Mouse (Mus musculus) forebrain, embryonic 16.5 days (tissue): ENCODE results near the gene Tpx2. TPM values are rescaled to one million over a fixed set of nuclear protein-coding genes. Genes with fewer than 3 reads are reported as not detected.

Experiments used
- ATAC-seq: fragments of 200-750 bp; cut with Nextera tagmentation; 2 replicates; pipeline ENCODE4 v1.8.0; 2017; ENCODE audit warnings: mild to moderate bottlenecking, moderate library complexity
- H3K27ac ChIP-seq: fragments of 300-500 bp; sonication (generic); 2 replicates; pipeline ENCODE4 v1.5.1; 2014; ENCODE audit warnings: low read length, control low read depth
- H3K27me3 ChIP-seq: fragments of 300-500 bp; sonication (generic); replicated peaks from 2 replicates; pipeline ENCODE4 v1.6.1; 2014; ENCODE audit warnings: low read length; ENCODE audit not compliant: control insufficient read depth, insufficient read depth
- H3K36me3 ChIP-seq: fragments of 300-500 bp; sonication (generic); 2 replicates; pipeline ENCODE4 v1.6.1; 2014; ENCODE audit not compliant: control insufficient read depth, insufficient read depth
- H3K4me1 ChIP-seq: fragments of 300-500 bp; sonication (generic); replicated peaks from 2 replicates; pipeline ENCODE4 v1.6.1; 2014; ENCODE audit warnings: low read length; ENCODE audit not compliant: control insufficient read depth, insufficient read depth
- H3K4me2 ChIP-seq: fragments of 300-500 bp; sonication (generic); 2 replicates; pipeline ENCODE4 v1.6.1; 2014; ENCODE audit warnings: mild to moderate bottlenecking, low read length, control low read depth
- H3K4me3 ChIP-seq: fragments of 300-500 bp; sonication (generic); replicated peaks from 2 replicates; pipeline ENCODE4 v1.5.1; 2014; ENCODE audit warnings: mild to moderate bottlenecking, low read length, control low read depth
- H3K9ac ChIP-seq: fragments of 300-500 bp; sonication (generic); replicated peaks from 2 replicates; pipeline ENCODE4 v1.6.1; 2014; ENCODE audit warnings: low read depth, low read length, control low read depth
- H3K9me3 ChIP-seq: fragments of 300-500 bp; sonication (generic); 2 replicates; pipeline ENCODE4 v1.6.1; 2016; ENCODE audit warnings: low read length; ENCODE audit not compliant: control insufficient read depth
- WGBS: fragments of 180-500 bp; shearing (Covaris S2); extraction: QIAGEN DNeasy Blood & Tissue Kit; methylation state at CpG from one replicate; pipeline ENCODE4 v1.1.7; 2014; 5-methylcytosine and 5-hydroxymethylcytosine counted together
- polyA plus RNA-seq: library from polyadenylated mRNA; unstranded; fragments of >200 nt; fragmentation: Nextera tagmentation; extraction: Ambion mirVana; gene quantifications from 2 replicates; pipeline ENCODE4 v1.2.1, GENCODE M21; 2015

Gene Tpx2
- polyA plus RNA-seq, 1 experiment from 2014 or later, result 40.0 TPM

DNA sequence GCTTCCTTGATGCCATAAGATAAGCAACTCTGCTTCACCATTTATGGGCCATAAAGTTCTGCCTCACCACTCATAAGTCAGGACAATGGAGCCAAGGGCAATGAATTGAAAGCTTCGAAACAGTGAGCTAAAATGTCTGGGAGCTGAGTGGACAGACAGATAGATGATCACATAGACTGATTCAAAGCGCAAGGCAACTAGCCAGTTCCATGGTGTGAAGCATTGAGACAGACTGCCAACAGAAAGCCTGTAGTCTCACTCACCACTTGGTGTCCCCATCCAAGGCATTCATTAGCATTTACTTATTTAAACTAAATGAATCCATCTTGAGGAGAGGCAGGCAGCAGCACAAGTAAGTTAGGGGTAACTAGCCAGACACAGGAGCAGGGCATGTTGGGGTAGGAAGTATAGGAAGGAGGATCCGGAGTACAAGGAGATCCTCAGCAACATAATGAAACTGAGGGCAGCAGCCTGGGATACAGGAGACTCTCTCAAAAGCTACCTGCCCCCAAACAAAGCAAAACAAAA lies 28.6 kb upstream of the Tpx2 start:
- no peak overlapping the region for H3K27ac ChIP-seq
- peaks cover 35% of the 10 kb centered on the region for H3K4me1 ChIP-seq
- H3K9ac ChIP-seq, result no peak overlapping the region
- H3K4me3 ChIP-seq, result no peak overlapping the region
- no peaks in the 10 kb centered on the region for H3K27me3 ChIP-seq
- 0 out of 2 replicates have a peak, but pooled peaks cover 2% of the 10 kb centered on the region for H3K36me3 ChIP-seq
- WGBS, result 92% methylated on average over 3 of the region's 3 CpGs
- H3K9me3 ChIP-seq, result no peaks in the 10 kb centered on the region
- no peak overlapping the region for H3K4me2 ChIP-seq
- no peak for ATAC-seq

DNA sequence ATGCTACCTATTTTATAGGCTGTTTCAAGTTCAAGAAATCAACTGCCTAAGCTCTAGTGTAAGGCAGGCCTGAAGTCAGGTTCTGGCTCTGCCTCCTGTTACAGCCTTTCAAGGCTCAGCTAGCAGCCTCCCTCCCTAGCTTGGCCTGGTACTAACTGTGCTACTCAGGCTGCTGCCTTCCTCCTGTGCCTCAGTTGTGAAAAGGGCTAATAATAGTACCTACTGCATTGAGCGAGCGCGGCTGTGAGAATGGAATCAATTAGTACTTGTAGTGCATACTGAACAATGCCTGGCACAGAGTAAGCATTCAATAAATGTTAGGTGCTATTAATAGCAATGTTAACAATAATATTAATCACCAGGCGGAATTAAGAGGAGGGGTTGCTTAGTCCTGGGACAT lies 27.8 kb upstream of the Tpx2 start:
- no peak overlapping the region for H3K4me2 ChIP-seq
- 27% methylated on average over 4 of the region's 4 CpGs for WGBS
- H3K9ac ChIP-seq, result no peak overlapping the region
- no peaks in the 10 kb centered on the region for H3K27me3 ChIP-seq
- no peak overlapping the region for H3K4me3 ChIP-seq
- peak overlapping the region; percentile 54 for H3K27ac ChIP-seq
- ATAC-seq, result peak; percentile 60
- 0 out of 2 replicates have a peak, but pooled peaks cover 2% of the 10 kb centered on the region for H3K36me3 ChIP-seq
- peaks cover 38% of the 10 kb centered on the region for H3K4me1 ChIP-seq
- H3K9me3 ChIP-seq, result no peaks in the 10 kb centered on the region

DNA sequence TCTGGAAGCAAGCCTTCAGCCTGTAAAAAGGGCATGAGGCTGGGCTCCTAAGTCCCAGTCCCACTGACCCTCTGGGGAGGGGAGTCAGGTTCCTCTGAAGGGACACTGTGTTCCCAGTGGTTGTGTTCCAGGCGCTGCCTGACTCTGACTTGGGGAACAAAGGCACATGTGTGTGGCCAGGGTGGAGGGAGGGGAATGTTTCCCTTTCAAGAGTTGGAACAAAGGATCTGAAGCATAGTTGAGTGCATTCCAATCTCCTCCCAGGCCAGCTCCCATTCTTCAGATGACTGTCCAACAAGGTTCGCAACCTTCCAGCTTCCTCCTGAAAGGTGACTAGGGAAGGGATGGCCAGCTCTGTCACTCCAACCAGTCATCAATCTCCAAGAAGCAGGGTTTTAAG lies 27.4 kb upstream of the Tpx2 start:
- no peak overlapping the region for H3K4me3 ChIP-seq
- no peak overlapping the region for H3K4me2 ChIP-seq
- no peak overlapping the region for H3K9ac ChIP-seq
- ATAC-seq, result no peak
- H3K27me3 ChIP-seq, result no peaks in the 10 kb centered on the region
- peak overlapping the region; percentile 34 for H3K27ac ChIP-seq
- H3K9me3 ChIP-seq, result no peaks in the 10 kb centered on the region
- H3K4me1 ChIP-seq, result peaks cover 43% of the 10 kb centered on the region
- 10% methylated on average over 2 of the region's 2 CpGs for WGBS
- 0 out of 2 replicates have a peak, but pooled peaks cover 2% of the 10 kb centered on the region for H3K36me3 ChIP-seq

DNA sequence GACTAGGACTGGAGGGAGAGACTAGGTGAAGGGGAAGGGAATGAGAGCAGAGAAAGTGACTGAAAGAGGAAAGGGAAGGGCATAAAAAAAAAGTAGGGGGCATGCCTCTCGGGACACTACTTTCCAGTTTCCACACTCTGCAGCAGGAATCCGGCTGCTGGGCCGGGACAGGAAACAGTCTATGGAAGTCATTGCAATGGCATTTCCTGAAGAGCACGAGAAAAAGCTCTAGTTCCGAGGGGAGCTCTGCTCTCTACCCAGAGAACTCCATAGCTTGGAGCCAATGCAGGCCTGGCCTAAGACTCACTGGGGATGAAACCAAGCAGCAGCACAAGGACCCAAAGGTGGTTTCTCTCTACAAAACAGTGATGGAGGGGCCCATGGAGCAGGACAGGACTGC lies 26.7 kb upstream of the Tpx2 start:
- Histone ChIP-seq H3K27ac (peak overlapping the region; percentile 24; the same call in 1 of the 2 replicates), H3K36me3 (0 out of 2 replicates have a peak, but pooled peaks cover 2% of the 10 kb centered on the region), H3K9ac (no peak overlapping the region), H3K4me1 (peaks cover 49% of the 10 kb centered on the region), H3K27me3 (no peaks in the 10 kb centered on the region), H3K4me3 (no peak overlapping the region), H3K4me2 (no peak overlapping the region), H3K9me3 (no peaks in the 10 kb centered on the region)
- ATAC-seq, result no peak
- 81% methylated on average over 5 of the region's 5 CpGs for WGBS

DNA sequence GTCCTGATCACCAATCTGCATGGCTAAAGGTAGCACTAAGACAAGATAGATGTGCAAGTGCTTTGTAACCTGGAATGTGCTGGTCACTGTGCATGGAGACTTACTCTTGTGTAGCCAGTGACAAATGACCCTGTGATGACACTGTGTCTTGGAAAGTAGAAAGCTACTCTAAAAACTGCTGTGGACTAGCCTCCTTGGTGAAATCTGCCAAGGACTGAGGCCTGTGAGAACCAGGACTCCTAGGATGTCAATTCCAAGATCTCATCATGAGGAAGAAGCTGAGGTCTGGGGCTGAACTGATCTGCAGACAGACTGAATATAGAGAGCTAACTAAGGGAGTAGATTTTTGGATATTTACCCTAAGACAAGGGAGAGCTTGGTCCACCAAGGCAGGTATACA lies 26.2 kb upstream of the Tpx2 start:
- peaks cover 52% of the 10 kb centered on the region for H3K4me1 ChIP-seq
- no peak overlapping the region for H3K4me3 ChIP-seq
- H3K9me3 ChIP-seq, result no peaks in the 10 kb centered on the region
- H3K9ac ChIP-seq, result no peak overlapping the region
- no peak overlapping the region for H3K27ac ChIP-seq
- H3K27me3 ChIP-seq, result no peaks in the 10 kb centered on the region
- 0 out of 2 replicates have a peak, but pooled peaks cover 2% of the 10 kb centered on the region for H3K36me3 ChIP-seq
- ATAC-seq, result no peak
- no peak overlapping the region for H3K4me2 ChIP-seq

DNA sequence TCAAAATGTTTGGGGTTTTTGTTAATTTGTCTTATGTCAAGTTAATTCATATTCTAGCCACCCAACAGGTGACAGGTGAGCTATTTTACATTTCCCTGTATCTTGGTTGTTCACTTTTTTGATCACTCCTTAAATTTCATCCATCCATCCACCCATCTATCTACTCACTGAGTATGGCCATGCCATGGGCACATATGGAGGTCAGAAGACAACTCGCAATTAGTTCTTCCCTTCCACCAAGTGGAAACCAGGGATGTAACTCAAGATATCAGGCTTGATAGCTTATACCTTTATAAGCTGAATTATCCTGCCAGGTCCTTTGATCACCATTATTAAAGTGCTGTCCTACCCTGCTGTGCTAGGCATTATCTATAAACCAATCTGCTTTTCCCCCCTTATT lies 24.0 kb upstream of the Tpx2 start:
- Histone ChIP-seq H3K9ac (no peak overlapping the region), H3K27me3 (no peaks in the 10 kb centered on the region), H3K36me3 (0 out of 2 replicates have a peak, but pooled peaks cover 2% of the 10 kb centered on the region), H3K9me3 (no peaks in the 10 kb centered on the region), H3K27ac (no peak overlapping the region), H3K4me1 (peaks cover 60% of the 10 kb centered on the region), H3K4me2 (no peak overlapping the region), H3K4me3 (no peak overlapping the region)
- ATAC-seq, result no peak
- WGBS, result 97% methylated on average over 1 of the region's 1 CpGs

DNA sequence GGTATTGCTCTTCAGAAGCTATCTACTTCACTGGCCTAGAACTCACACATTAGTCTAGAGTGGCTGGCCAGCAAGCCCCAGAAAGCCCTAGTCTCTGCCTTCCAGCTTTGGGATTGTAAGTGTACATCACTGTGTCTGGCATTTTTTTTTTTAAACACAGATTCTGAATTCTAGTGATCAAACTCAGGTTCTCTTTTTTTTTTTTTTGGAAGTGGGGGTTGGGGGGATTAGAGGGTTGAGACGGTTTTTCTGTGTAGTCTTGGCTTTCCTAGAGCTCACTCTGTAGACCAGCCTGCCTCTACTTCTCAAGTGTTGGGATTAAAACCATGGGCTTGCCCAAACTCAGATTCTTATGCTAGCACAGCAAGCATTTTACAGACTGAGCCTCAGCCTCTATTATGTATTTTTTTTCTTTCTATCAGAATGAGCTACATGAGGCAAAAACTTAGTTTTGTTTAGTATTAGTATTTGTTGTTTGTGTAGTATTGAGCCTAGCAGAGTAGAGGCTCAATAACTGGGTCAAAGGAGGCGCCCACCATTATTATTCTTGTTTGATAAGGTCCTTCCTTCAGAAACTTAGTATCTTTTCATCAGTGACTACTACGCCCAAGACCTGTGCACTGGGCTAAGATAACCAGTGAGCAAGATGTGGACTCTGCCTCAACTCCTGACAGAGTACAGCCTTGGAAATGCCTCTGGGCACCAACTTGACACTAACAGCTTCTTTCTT lies 23.2 kb upstream of the Tpx2 start:
- Histone ChIP-seq H3K36me3 (no peaks in the 10 kb centered on the region), H3K4me3 (no peak overlapping the region), H3K27ac (no peak overlapping the region), H3K27me3 (no peaks in the 10 kb centered on the region), H3K9ac (no peak overlapping the region), H3K4me1 (peaks cover 67% of the 10 kb centered on the region), H3K4me2 (no peak overlapping the region), H3K9me3 (no peaks in the 10 kb centered on the region)
- ATAC-seq, result no peak
- 90% methylated on average over 3 of the region's 3 CpGs for WGBS

DNA sequence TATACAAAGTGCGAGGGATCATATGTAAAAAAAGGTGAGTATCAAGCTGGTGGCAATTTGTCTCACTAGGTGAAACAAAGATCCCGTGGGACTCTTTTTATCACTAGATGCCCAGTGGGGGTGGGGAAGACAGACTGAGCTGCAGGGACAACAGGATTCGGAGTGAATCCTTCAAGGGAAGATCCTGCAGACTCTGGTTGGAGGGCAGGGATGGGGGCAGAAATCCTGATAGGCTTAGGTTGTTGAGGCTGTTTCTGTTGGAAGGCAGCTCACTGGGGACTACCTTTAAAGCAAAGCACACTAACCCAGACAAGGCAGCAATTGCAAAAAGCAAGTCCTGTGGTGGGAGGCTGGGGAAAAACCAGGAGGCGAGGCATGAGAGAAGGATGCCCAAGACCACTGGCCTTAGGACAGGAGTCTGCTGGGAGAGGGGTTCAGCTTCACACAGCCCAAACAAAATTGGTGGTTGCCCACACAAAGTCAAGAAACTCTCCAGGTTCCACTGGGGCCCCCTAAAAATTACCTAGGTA lies 22.5 kb upstream of the Tpx2 start:
- no peaks in the 10 kb centered on the region for H3K36me3 ChIP-seq
- no peak overlapping the region for H3K4me3 ChIP-seq
- H3K9me3 ChIP-seq, result no peaks in the 10 kb centered on the region
- no peak for ATAC-seq
- no peak overlapping the region for H3K27ac ChIP-seq
- WGBS, result 79% methylated on average over 4 of the region's 4 CpGs
- no peak overlapping the region for H3K4me2 ChIP-seq
- peaks cover 64% of the 10 kb centered on the region for H3K4me1 ChIP-seq
- no peak overlapping the region for H3K9ac ChIP-seq
- no peaks in the 10 kb centered on the region for H3K27me3 ChIP-seq

DNA sequence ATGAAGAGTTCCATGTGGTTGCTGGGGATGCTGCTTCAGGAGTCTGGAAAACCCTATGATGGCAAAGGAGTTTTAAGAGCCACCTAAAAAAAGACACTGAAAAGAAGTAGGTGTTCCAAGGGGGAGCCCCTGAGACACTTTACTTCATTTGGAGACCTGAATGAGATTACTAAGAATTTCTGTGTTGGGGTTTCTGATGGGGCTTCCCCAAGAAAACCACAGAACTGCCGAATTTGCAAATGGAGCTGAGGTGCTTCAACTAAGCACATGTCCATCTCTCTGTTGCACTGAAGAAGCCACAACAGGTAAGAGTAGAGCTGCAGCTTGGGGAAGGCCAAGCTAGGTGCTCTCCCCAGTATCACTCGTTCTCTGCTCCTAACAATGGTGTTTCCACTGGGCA lies 22.1 kb upstream of the Tpx2 start:
- Histone ChIP-seq H3K27ac (no peak overlapping the region), H3K9ac (no peak overlapping the region), H3K4me3 (no peak overlapping the region), H3K4me1 (peaks cover 59% of the 10 kb centered on the region), H3K36me3 (no peaks in the 10 kb centered on the region), H3K27me3 (no peaks in the 10 kb centered on the region), H3K4me2 (no peak overlapping the region), H3K9me3 (no peaks in the 10 kb centered on the region)
- ATAC-seq, result no peak
- WGBS, result 91% methylated on average over 2 of the region's 2 CpGs
